Mouse (Mus musculus) kidney, adult 2 months (tissue): Measurements from ENCODE around the gene Ldha.

Source experiments
- CTCF ChIP-seq: fragments of 200-500 bp; conservative IDR thresholded peaks from 2 replicates; pipeline ENCODE4 v1.5.1; 2011; ENCODE audit warnings: low read depth, mild to moderate bottlenecking, control low read depth, low read length, moderate library complexity, mixed read lengths; ENCODE audit not compliant: insufficient read depth, insufficient read length
- POLR2A ChIP-seq: fragments of 200-500 bp; IDR thresholded peaks from one replicate; pipeline ENCODE4 v1.6.1; 2011; ENCODE audit warnings: low read depth, low read length, control low read depth

DNA sequence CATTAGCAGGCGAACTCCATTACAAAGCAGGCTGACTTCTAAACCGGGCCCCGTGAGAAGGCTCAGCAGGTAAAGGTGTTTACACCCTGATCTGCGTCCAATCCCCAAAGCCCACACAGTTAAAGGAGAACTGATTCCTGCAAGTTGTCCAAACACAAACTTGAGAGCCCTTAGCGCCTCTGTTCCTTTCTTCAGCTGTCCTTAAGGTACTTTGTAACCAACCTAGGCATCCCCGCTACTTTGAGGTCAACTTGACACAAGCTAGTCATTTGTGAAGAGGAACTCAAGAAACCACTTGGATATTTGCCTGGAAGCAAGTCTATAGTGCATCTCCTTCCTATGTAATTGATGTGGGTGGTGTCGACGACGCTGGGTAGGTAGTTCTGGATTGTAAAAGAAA, 16.2 kb downstream of the Ldha start:
- TF ChIP-seq CTCF (no peak), POLR2A (no peak)
